Mouse (Mus musculus) common myeloid progenitor, adult 5-6 weeks (primary cell): ENCODE results near the gene Gsx2. TPM values are rescaled to one million over a fixed set of nuclear protein-coding genes. Genes with fewer than 3 reads are reported as not detected.

Experiments used
- total RNA-seq: library from RNA; stranded (forward); fragments of 200-1000, 187-1606 nt; gene quantifications from 2 replicates; pipeline ENCODE4 v1.2.3, GENCODE M21; 2017

Gene Gsx2
- total RNA-seq, 1 experiment from 2014 or later, result not detected

Other genes starting within 250 kb of the Gsx2 start
- gene Chic2, start 30.8 kb upstream of the Gsx2 start, total RNA-seq, result 28.8 and 31.4 TPM in 2 replicates
- 0.05 TPM in 1 of 2 replicates, not detected in the other for gene Pdgfra, start 76.7 kb downstream of the Gsx2 start, total RNA-seq